Mouse (Mus musculus) stomach, postnatal 0 days (tissue): ENCODE data around the gene Krt35.

Experiments used
- CTCF ChIP-seq: IDR thresholded peaks from 2 replicates; pipeline ENCODE4 v1.5.1; 2016; ENCODE audit warnings: antibody characterized with exemption, low read depth, mild to moderate bottlenecking, moderate library complexity
- EP300 ChIP-seq: optimal IDR thresholded peaks from 2 replicates; pipeline ENCODE3; 2016; ENCODE audit warnings: antibody characterized with exemption

DNA sequence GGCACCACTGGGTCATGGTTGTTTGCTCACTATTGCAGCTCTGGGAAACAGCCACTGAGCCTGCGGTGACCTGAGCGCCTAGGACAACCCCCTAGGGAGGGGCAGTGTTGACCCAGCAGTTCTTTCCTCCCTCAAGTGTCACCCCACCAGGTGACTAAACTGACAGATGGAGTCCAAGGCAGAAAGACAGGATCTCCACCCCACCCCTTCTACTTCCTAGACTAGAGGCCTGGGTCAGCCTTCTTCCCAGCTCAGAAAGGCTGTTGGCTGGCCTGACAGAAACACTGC is 17.6 kb upstream of the Krt35 start:
- TF ChIP-seq CTCF (no peak), EP300 (no peak)
